Mouse (Mus musculus): ENCODE measurements around the gene Nxf1. TPM values are rescaled to one million over a fixed set of nuclear protein-coding genes. Genes with fewer than 3 reads are reported as not detected.
A peak's percentile ranks its signal among the peaks of the same experiment; 100 is the strongest.
"Not testable (repeated sequence)": the region's sequence is repeated elsewhere in the genome, so short reads cannot be mapped to it uniquely, and the experiment has no call there.

Gene Nxf1
- polyA plus RNA-seq, 1 experiment from 2014 or later: 196 TPM

- Histone ChIP-seq H3K9ac (no peak overlapping the region), H3K4me3 (no peak overlapping the region), H3K27me3 (no peaks in the 10 kb centered on the region), H3K4me1 (peaks cover 18% of the 10 kb centered on the region), H3K4me2 (replicated peaks) (no peak overlapping the region), H3K9me3 (replicated peaks) (no peaks in the 10 kb centered on the region), H3K36me3 (no peaks in the 10 kb centered on the region), H3K27ac (no peak overlapping the region)
- no peak for ATAC-seq (ENCODE audit: low FRiP score)
- 72% methylated on average over 8 of the region's 10 CpGs for WGBS
These were observed 40.0 kb upstream of the Nxf1 start for GRCm38 (mm10) chr19:8716767-8717475.

- peaks cover 17% of the 10 kb centered on the region for H3K4me1 ChIP-seq
- H3K36me3 ChIP-seq: no peaks in the 10 kb centered on the region
- no peak overlapping the region for H3K4me2 ChIP-seq (replicated peaks)
- no peak overlapping the region for H3K9ac ChIP-seq
- no peak for ATAC-seq (ENCODE audit: low FRiP score)
- H3K4me3 ChIP-seq: no peak overlapping the region
- no peak overlapping the region for H3K27ac ChIP-seq
- H3K27me3 ChIP-seq: no peaks in the 10 kb centered on the region
- WGBS: 70% methylated on average over 3 of the region's 3 CpGs
- H3K9me3 ChIP-seq (replicated peaks): no peaks in the 10 kb centered on the region
These were observed 38.5 kb upstream of the Nxf1 start for GRCm38 (mm10) chr19:8718357-8718756.

GRCm38 (mm10) chr19:8719037-8719436 lies 37.8 kb upstream of the Nxf1 start:
- H3K4me3 ChIP-seq; H3K9ac ChIP-seq; H3K27me3 ChIP-seq; H3K4me2 ChIP-seq (replicated peaks); H3K36me3 ChIP-seq; H3K9me3 ChIP-seq (replicated peaks); ATAC-seq (ENCODE audit: low FRiP score); H3K27ac ChIP-seq: not testable (repeated sequence)
- peaks cover 15% of the 10 kb centered on the region for H3K4me1 ChIP-seq

- no peak overlapping the region for H3K4me3 ChIP-seq
- H3K27me3 ChIP-seq: no peaks in the 10 kb centered on the region
- no peak for ATAC-seq (ENCODE audit: low FRiP score)
- H3K9ac ChIP-seq: no peak overlapping the region
- peak overlapping the region; percentile 67; the same call in 1 of the 2 replicates for H3K4me2 ChIP-seq (replicated peaks)
- peaks cover 22% of the 10 kb centered on the region for H3K36me3 ChIP-seq
- WGBS: 83% methylated on average over 1 of the region's 1 CpGs
- no peaks in the 10 kb centered on the region for H3K9me3 ChIP-seq (replicated peaks)
- H3K4me1 ChIP-seq: peaks cover 26% of the 10 kb centered on the region
- H3K27ac ChIP-seq: no peak overlapping the region
These were observed 35.5 kb upstream of the Nxf1 start for GRCm38 (mm10) chr19:8721378-8721777.

- H3K27ac ChIP-seq: peak overlapping the region; percentile 95
These were observed 34.9 kb upstream of the Nxf1 start for GRCm38 (mm10) chr19:8722021-8722420.

GRCm38 (mm10) chr19:8722559-8722906 lies 34.3 kb upstream of the Nxf1 start:
- peaks cover 30% of the 10 kb centered on the region for H3K36me3 ChIP-seq
- H3K4me1 ChIP-seq: peaks cover 26% of the 10 kb centered on the region
- ATAC-seq (ENCODE audit: low FRiP score): no peak
- H3K27me3 ChIP-seq: no peaks in the 10 kb centered on the region
- H3K4me2 ChIP-seq (replicated peaks): peak overlapping the region; percentile 67
- 0% methylated on average over 5 of the region's 5 CpGs for WGBS
- peak overlapping the region; percentile 91 for H3K9ac ChIP-seq
- no peaks in the 10 kb centered on the region for H3K9me3 ChIP-seq (replicated peaks)
- H3K27ac ChIP-seq: peak overlapping the region; percentile 95
- peak overlapping the region; percentile 76 for H3K4me3 ChIP-seq

More at GRCm38 (mm10) chr19:8722021-8722420, 34.9 kb upstream of the Nxf1 start:
- no peak for ATAC-seq (ENCODE audit: low FRiP score)
- Histone ChIP-seq H3K4me1 (peaks cover 26% of the 10 kb centered on the region), H3K9me3 (replicated peaks) (no peaks in the 10 kb centered on the region), H3K9ac (peak overlapping the region; percentile 91), H3K36me3 (peaks cover 28% of the 10 kb centered on the region), H3K4me3 (peak overlapping the region; percentile 76), H3K27me3 (no peaks in the 10 kb centered on the region), H3K4me2 (replicated peaks) (peak overlapping the region; percentile 67)
- 71% methylated on average over 4 of the region's 4 CpGs for WGBS

DNA sequence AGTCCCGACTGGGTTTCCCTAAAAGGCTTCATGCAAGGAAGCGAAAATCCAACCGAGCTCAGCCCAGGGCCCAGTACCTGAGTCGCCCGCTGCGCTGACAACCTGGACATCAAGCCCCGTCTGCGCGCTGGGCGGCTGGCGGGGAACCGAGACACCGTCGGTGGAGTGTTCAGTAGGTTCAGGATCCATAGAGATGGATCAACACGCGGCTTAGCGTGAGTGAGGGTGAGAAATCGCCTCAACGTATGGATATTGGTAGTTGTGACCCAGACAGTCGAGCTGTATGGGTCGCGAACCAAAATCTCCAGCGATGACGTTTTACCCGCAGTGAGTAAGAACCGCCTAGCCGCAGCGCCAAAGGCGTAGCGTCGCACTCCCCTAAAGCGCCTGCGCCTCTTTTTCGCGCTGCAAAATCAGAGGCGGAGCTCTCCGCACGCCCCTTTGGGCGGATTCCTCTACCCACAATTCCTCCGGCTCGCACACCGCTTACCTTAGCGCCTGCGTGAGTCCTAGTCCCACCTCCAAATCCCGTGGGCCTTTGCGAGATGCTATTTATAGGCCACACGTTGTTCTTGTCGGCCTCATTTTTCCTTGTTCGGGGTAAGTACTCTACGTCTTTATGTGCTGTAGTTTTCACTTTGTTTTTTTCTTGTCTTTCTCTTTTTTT lies 33.8 kb upstream of the Nxf1 start, which contains the start of gene Slc3a2:
Gene Slc3a2, minus strand, starts transcription at position 463 of the 667 bp plus-strand sequence.
- peak within 1 kb of the TSS; percentile 95 for H3K27ac ChIP-seq
- H3K4me3 ChIP-seq: peak within 1 kb of the TSS; percentile 76
- H3K27me3 ChIP-seq: no peaks in the 10 kb centered on the region
- peak within 1 kb of the TSS; percentile 76 for H3K4me2 ChIP-seq (replicated peaks)
- H3K36me3 ChIP-seq: peaks cover 30% of the 10 kb centered on the region
- peak; percentile 96 for ATAC-seq (ENCODE audit: low FRiP score)
- peak within 1 kb of the TSS; percentile 91 for H3K9ac ChIP-seq
- H3K4me1 ChIP-seq: peaks cover 26% of the 10 kb centered on the region
- H3K9me3 ChIP-seq (replicated peaks): no peaks in the 10 kb centered on the region
- WGBS: under 1% methylated on average over 50 of the region's 50 CpGs

DNA sequence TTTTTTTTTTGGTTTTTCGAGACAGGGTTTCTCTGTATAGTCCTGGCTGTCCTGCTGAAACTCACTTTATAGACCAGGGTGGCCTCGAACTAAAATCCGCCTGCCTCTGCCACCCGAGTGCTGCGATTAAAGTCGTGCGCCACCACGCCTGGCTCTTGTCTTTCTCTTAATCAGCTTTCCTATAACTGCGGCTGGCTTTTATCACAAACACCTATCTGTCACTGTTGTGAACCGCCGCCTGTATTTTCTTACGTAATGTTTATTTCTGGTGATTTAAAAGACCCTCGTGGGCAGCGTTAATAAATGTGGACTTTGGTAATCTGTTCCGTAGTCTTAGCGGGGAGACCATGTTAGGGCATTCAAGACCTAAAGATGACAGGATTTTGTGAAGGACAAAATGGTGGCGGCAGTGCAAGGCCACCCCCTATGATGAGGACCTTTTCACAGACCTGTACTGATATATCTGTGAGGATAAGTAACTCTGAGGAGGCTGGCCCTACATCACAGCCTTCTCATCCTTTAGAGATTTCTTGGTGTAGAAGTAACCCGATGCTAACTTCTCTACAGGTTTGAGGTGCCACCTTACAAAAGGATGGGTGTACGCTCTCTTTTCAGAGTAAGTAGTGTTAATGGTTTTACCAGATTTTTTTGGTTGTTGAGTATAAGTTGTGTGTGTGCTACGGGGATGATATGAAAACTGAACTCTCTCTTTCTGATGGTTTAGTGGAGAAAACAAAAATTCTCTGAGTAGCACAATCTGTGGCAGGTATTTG lies 33.1 kb upstream of the Nxf1 start:
- Histone ChIP-seq H3K4me2 (replicated peaks) (peak overlapping the region; percentile 76), H3K4me1 (peaks cover 26% of the 10 kb centered on the region), H3K36me3 (peaks cover 30% of the 10 kb centered on the region), H3K9me3 (replicated peaks) (no peaks in the 10 kb centered on the region), H3K27me3 (no peaks in the 10 kb centered on the region), H3K9ac (peak overlapping the region; percentile 91), H3K27ac (peak overlapping the region; percentile 81), H3K4me3 (peak overlapping the region; percentile 76)
- WGBS: under 1% methylated on average over 20 of the region's 20 CpGs
- no peak for ATAC-seq (ENCODE audit: low FRiP score)

- WGBS: 4% methylated on average over 2 of the region's 2 CpGs
- H3K9me3 ChIP-seq (replicated peaks): no peaks in the 10 kb centered on the region
- H3K36me3 ChIP-seq: peaks cover 30% of the 10 kb centered on the region
- peak overlapping the region; percentile 76 for H3K4me3 ChIP-seq
- H3K4me1 ChIP-seq: peaks cover 26% of the 10 kb centered on the region
- no peak for ATAC-seq (ENCODE audit: low FRiP score)
- H3K27ac ChIP-seq: no peak overlapping the region
- peak overlapping the region; percentile 91 for H3K9ac ChIP-seq
- H3K4me2 ChIP-seq (replicated peaks): peak overlapping the region; percentile 76
- no peaks in the 10 kb centered on the region for H3K27me3 ChIP-seq
These were observed 32.5 kb upstream of the Nxf1 start for GRCm38 (mm10) chr19:8724392-8724791.

DNA sequence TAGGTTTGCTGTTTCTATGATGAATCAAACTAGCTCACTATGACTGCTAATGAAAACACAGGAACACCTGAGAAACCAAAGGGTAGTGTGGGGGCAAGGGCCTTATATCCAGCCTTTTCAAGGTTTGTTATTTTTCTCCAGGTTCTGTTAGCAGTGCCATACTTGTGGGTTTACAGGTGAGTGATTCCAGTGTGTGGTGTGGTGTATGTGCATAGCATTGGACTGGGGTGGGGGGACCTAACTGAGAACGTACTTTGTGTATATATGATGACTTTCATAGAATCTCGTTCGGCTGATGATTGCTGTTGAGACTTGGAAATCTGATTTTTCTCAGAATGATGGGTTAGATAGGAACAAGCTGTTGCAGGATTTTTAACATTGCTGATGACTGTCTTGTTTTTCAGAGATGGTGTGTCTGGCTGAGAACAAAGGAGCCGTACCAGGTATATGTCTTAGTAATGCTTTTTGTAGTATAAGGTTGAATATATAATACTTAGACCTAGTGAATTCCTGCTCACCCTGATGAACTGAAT lies 31.7 kb upstream of the Nxf1 start:
- H3K4me3 ChIP-seq: peak overlapping the region; percentile 76
- no peaks in the 10 kb centered on the region for H3K9me3 ChIP-seq (replicated peaks)
- no peak overlapping the region for H3K27ac ChIP-seq
- H3K4me2 ChIP-seq (replicated peaks): peak overlapping the region; percentile 76
- H3K9ac ChIP-seq: peak overlapping the region; percentile 91
- H3K4me1 ChIP-seq: peaks cover 26% of the 10 kb centered on the region
- no peaks in the 10 kb centered on the region for H3K27me3 ChIP-seq
- ATAC-seq (ENCODE audit: low FRiP score): no peak
- peaks cover 30% of the 10 kb centered on the region for H3K36me3 ChIP-seq
- WGBS: 55% methylated on average over 4 of the region's 4 CpGs

GRCm38 (mm10) chr19:8726609-8727390 lies 30.1 kb upstream of the Nxf1 start:
- 21% methylated on average over 3 of the region's 3 CpGs for WGBS
- peaks cover 30% of the 10 kb centered on the region for H3K36me3 ChIP-seq
- H3K4me1 ChIP-seq: peaks cover 22% of the 10 kb centered on the region
- no peak overlapping the region for H3K4me2 ChIP-seq (replicated peaks)
- H3K27me3 ChIP-seq: no peaks in the 10 kb centered on the region
- H3K4me3 ChIP-seq: no peak overlapping the region
- no peak for ATAC-seq (ENCODE audit: low FRiP score)
- no peak overlapping the region for H3K27ac ChIP-seq
- no peak overlapping the region for H3K9ac ChIP-seq
- no peaks in the 10 kb centered on the region for H3K9me3 ChIP-seq (replicated peaks)
